8 mouse cellular contexts compared by ENCODE assay signal in genomic region chr1:51644399-51644798, GRCm38 (mm10).
DNase-seq lines count a peak whose midpoint lies in the region; ATAC-seq and TF ChIP-seq lines count a peak whose summit lies in the region.

No protein-coding gene starts in this region.

- ATAC-seq in heart, postnatal 0 days (ENCODE audit: insufficient read depth, low read depth): no peak
- no peak for ATAC-seq in erythroid progenitor cell, adult 5-6 weeks (replicated peaks; ENCODE audit: low FRiP score, poor library complexity, severe bottlenecking)

- 29% methylated on average over 2 of the region's 2 CpGs for WGBS in heart, postnatal 0 days
- WGBS in midbrain, embryonic 10.5 days: 34% methylated on average over 2 of the region's 2 CpGs

- H3K4me3 ChIP-seq in ES-Bruce4 (ENCODE audit: low read depth, low read length): no peak overlapping the region
- no peak overlapping the region for H3K4me3 ChIP-seq in heart, postnatal 0 days (ENCODE audit: low read depth, low read length)
- no peak overlapping the region for H3K4me3 ChIP-seq in midbrain, embryonic 10.5 days

- no peak for TF ChIP-seq POLR2A in ES-Bruce4 (IDR thresholded peaks at IDR 0.05; ENCODE audit: insufficient read depth, low read length)

- TF ChIP-seq EP300 in ES-Bruce4 (IDR thresholded peaks at IDR 0.05; ENCODE audit: insufficient read depth, low read depth, low read length): no peak
- TF ChIP-seq EP300 in heart, postnatal 0 days (IDR thresholded peaks at IDR 0.05; ENCODE audit: low read depth): no peak

- H3K36me3 ChIP-seq in ES-Bruce4 (ENCODE audit: control insufficient read depth, insufficient read depth, low read length, poor library complexity, severe bottlenecking): no peaks in the 10 kb centered on the region
- H3K36me3 ChIP-seq in heart, postnatal 0 days (replicated peaks; ENCODE audit: control insufficient read depth, insufficient read depth, low read length): no peaks in the 10 kb centered on the region
- H3K36me3 ChIP-seq in midbrain, embryonic 10.5 days: no peaks in the 10 kb centered on the region

- no peak overlapping the region for H3K9ac ChIP-seq in ES-Bruce4 (ENCODE audit: low read depth, poor library complexity, severe bottlenecking)
- no peak overlapping the region for H3K9ac ChIP-seq in heart, postnatal 0 days (replicated peaks; ENCODE audit: low read depth, low read length)

- no peak overlapping the region for H3K4me2 ChIP-seq in heart, postnatal 0 days (ENCODE audit: low read depth, low read length)

- no peaks in the 10 kb centered on the region for H3K4me1 ChIP-seq in ES-Bruce4 (ENCODE audit: control insufficient read depth, insufficient read depth, low read length)
- H3K4me1 ChIP-seq in heart, postnatal 0 days (ENCODE audit: control insufficient read depth, insufficient read depth): peaks cover 7% of the 10 kb centered on the region
- 0 out of 2 replicates have a peak, but pooled peaks cover 2% of the 10 kb centered on the region for H3K4me1 ChIP-seq in midbrain, embryonic 10.5 days

- DNase-seq in adrenal gland, postnatal 10 days: peak; percentile 83
- DNase-seq in embryo, embryonic 11.5 days (ENCODE audit: low read depth, low spot score): peak; percentile 54
- DNase-seq in heart, postnatal 0 days (ENCODE audit: low spot score): peak; percentile 42
- DNase-seq in layer of hippocampus, postnatal 36 days: peak; percentile 63 to 76
- DNase-seq in midbrain, embryonic 10.5 days (ENCODE audit: low spot score): peak; percentile 76
- peak; percentile 43 for DNase-seq in skeletal muscle tissue, adult 2 months (ENCODE audit: low read depth, low spot score)

- no peak overlapping the region for H3K27ac ChIP-seq in ES-Bruce4 (ENCODE audit: insufficient read depth, low read length)
- H3K27ac ChIP-seq in heart, postnatal 0 days (ENCODE audit: low read depth): no peak overlapping the region
- H3K27ac ChIP-seq in midbrain, embryonic 10.5 days (replicated peaks): no peak overlapping the region

- H3K27me3 ChIP-seq in ES-Bruce4 (ENCODE audit: control insufficient read depth, insufficient read depth, low read length, poor library complexity, severe bottlenecking): no peaks in the 10 kb centered on the region
- no peaks in the 10 kb centered on the region for H3K27me3 ChIP-seq in heart, postnatal 0 days (ENCODE audit: control insufficient read depth, insufficient read depth, low read length)
- no peaks in the 10 kb centered on the region for H3K27me3 ChIP-seq in midbrain, embryonic 10.5 days (ENCODE audit: low read depth, poor library complexity, severe bottlenecking)

- peak; percentile 64 for TF ChIP-seq CTCF in ES-Bruce4 (IDR thresholded peaks at IDR 0.05; ENCODE audit: low read depth, low read length)
- peak; percentile 83 for TF ChIP-seq CTCF in heart, postnatal 0 days (IDR thresholded peaks at IDR 0.05; ENCODE audit: low read depth)

- H3K9me3 ChIP-seq in ES-Bruce4 (replicated peaks; ENCODE audit: control insufficient read depth, insufficient read depth, low read length, poor library complexity, severe bottlenecking): no peaks in the 10 kb centered on the region
- no peaks in the 10 kb centered on the region for H3K9me3 ChIP-seq in heart, postnatal 0 days (replicated peaks; ENCODE audit: control insufficient read depth, low read length)
- no peaks in the 10 kb centered on the region for H3K9me3 ChIP-seq in midbrain, embryonic 10.5 days (replicated peaks)
